In genomic region chr4:155704721-155705591, GRCm38 (mm10) we compare ENCODE assay signal across 8 mouse cellular contexts. TPM values are rescaled to one million over a fixed set of nuclear protein-coding genes. Genes with fewer than 3 reads are reported as not detected.
DNase-seq lines count a peak whose midpoint lies in the region; ATAC-seq and TF ChIP-seq lines count a peak whose summit lies in the region.

Ssu72 (plus strand) TSS chr4:155704800.

- peak; percentile 98 for DNase-seq in forebrain, embryonic 14.5 days (ENCODE audit: low spot score)
- DNase-seq in heart, postnatal 14 days: peak; percentile 94 to 96
- DNase-seq in layer of hippocampus, adult 11-12 months (ENCODE audit: low spot score): peak; percentile 95
- peak; percentile 93 to 94 for DNase-seq in lung, adult 18-20 months
- DNase-seq in testis, postnatal 14 days (ENCODE audit: low spot score): peak; percentile 93

- H3K36me3 ChIP-seq in ES-Bruce4 (ENCODE audit: control insufficient read depth, insufficient read depth, low read length, poor library complexity, severe bottlenecking): no peaks in the 10 kb centered on the region; the same call in 1 of the 2 replicates
- H3K36me3 ChIP-seq in forebrain, embryonic 14.5 days (ENCODE audit: control insufficient read depth, insufficient read depth, low read length): no peaks in the 10 kb centered on the region
- no peaks in the 10 kb centered on the region for H3K36me3 ChIP-seq in neural tube, embryonic 15.5 days

- no peak for TF ChIP-seq EP300 in ES-Bruce4 (IDR thresholded peaks at IDR 0.05; ENCODE audit: insufficient read depth, low read depth, low read length)

- H3K4me3 ChIP-seq in ES-Bruce4 (ENCODE audit: low read depth, low read length): peak within 1 kb of the TSS; percentile 86
- H3K4me3 ChIP-seq in forebrain, embryonic 14.5 days (ENCODE audit: low read depth, low read length): peak within 1 kb of the TSS; percentile 94
- H3K4me3 ChIP-seq in neural tube, embryonic 15.5 days (replicated peaks): peak within 1 kb of the TSS; percentile 99

- peak within 1 kb of the TSS; percentile 55 for H3K27ac ChIP-seq in ES-Bruce4 (ENCODE audit: insufficient read depth, low read length)
- peak within 1 kb of the TSS; percentile 92 for H3K27ac ChIP-seq in forebrain, embryonic 14.5 days (ENCODE audit: low read depth, low read length)
- H3K27ac ChIP-seq in neural tube, embryonic 15.5 days (replicated peaks): peak within 1 kb of the TSS; percentile 97

- H3K9me3 ChIP-seq in ES-Bruce4 (replicated peaks; ENCODE audit: control insufficient read depth, insufficient read depth, low read length, poor library complexity, severe bottlenecking): no peaks in the 10 kb centered on the region
- H3K9me3 ChIP-seq in forebrain, embryonic 14.5 days (replicated peaks; ENCODE audit: control insufficient read depth, low read length): no peaks in the 10 kb centered on the region
- H3K9me3 ChIP-seq in neural tube, embryonic 15.5 days (replicated peaks): no peaks in the 10 kb centered on the region

- H3K27me3 ChIP-seq in ES-Bruce4 (ENCODE audit: control insufficient read depth, insufficient read depth, low read length, poor library complexity, severe bottlenecking): no peaks in the 10 kb centered on the region
- H3K27me3 ChIP-seq in forebrain, embryonic 14.5 days (replicated peaks; ENCODE audit: control insufficient read depth, insufficient read depth, low read length): no peaks in the 10 kb centered on the region
- no peaks in the 10 kb centered on the region for H3K27me3 ChIP-seq in neural tube, embryonic 15.5 days (replicated peaks)

- H3K4me1 ChIP-seq in ES-Bruce4 (ENCODE audit: control insufficient read depth, insufficient read depth, low read length): peaks cover 3% of the 10 kb centered on the region
- peaks cover 10% of the 10 kb centered on the region for H3K4me1 ChIP-seq in forebrain, embryonic 14.5 days (ENCODE audit: control insufficient read depth, insufficient read depth, low read length)
- H3K4me1 ChIP-seq in neural tube, embryonic 15.5 days: peaks cover 33% of the 10 kb centered on the region

- peak within 1 kb of the TSS; percentile 50 for H3K9ac ChIP-seq in ES-Bruce4 (ENCODE audit: low read depth, poor library complexity, severe bottlenecking)
- peak within 1 kb of the TSS; percentile 91 for H3K9ac ChIP-seq in forebrain, embryonic 14.5 days (ENCODE audit: low read length)
- H3K9ac ChIP-seq in neural tube, embryonic 15.5 days (replicated peaks): peak within 1 kb of the TSS; percentile 94

- no peak for TF ChIP-seq CTCF in ES-Bruce4 (IDR thresholded peaks at IDR 0.05; ENCODE audit: low read depth, low read length)

- WGBS in forebrain, embryonic 14.5 days: under 1% methylated on average over 75 of the region's 83 CpGs
- WGBS in neural tube, embryonic 15.5 days: under 1% methylated on average over 83 of the region's 83 CpGs

- peak; percentile 84 for ATAC-seq in cerebellum, adult (ENCODE audit: insufficient number of reproducible peaks, low FRiP score, low TSS enrichment)
- ATAC-seq in forebrain, embryonic 14.5 days: peak; percentile 96
- peak; percentile 95 for ATAC-seq in neural tube, embryonic 15.5 days (ENCODE audit: low FRiP score)

- peak; percentile 4 for TF ChIP-seq POLR2A in ES-Bruce4 (IDR thresholded peaks at IDR 0.05; ENCODE audit: insufficient read depth, low read length)

- H3K4me2 ChIP-seq in forebrain, embryonic 14.5 days (ENCODE audit: low read length): peak within 1 kb of the TSS; percentile 71
- peak within 1 kb of the TSS; percentile 79 for H3K4me2 ChIP-seq in neural tube, embryonic 15.5 days

- intact Hi-C loops in heart, postnatal 14 days (cut with DNase I): no loop called here

RNA-seq across cellular contexts. Expression of gene Ssu72, which starts in this region (rescaled TPM):
- polyA plus RNA-seq in ES-Bruce4 (2011; ENCODE audit: insufficient read depth, insufficient read length, low read depth, missing spikeins): 144 and 151 TPM in 2 replicates
- polyA plus RNA-seq in forebrain, embryonic 14.5 days (2014; fragmentation: Nextera tagmentation; extraction: Ambion mirVana): 153 and 179 TPM in 2 replicates
- total RNA-seq in heart, postnatal 14 days (2021): 10 to 100 TPM; 44.3 to 48.6 TPM
- 165 and 171 TPM in 2 replicates for polyA plus RNA-seq in neural tube, embryonic 15.5 days (2015; fragmentation: Nextera tagmentation; extraction: Ambion mirVana)

Comparison
In these comparisons a context has a peak if more than half of its experiments do, and no peak if none do; other contexts are left out.
1. Peak in every context shown above with its lines: DNase-seq, ATAC-seq, H3K4me3 ChIP-seq and H3K27ac ChIP-seq.